Mouse (Mus musculus) stomach, postnatal 0 days (tissue): ENCODE measurements around the gene Pheta1. TPM values are rescaled to one million over a fixed set of nuclear protein-coding genes. Genes with fewer than 3 reads are reported as not detected.

Source experiments
- ATAC-seq: fragments of 200-750 bp; cut with Nextera tagmentation; 2 replicates; pipeline ENCODE4 v1.8.0; 2017; ENCODE audit not compliant: low FRiP score, low TSS enrichment
- DNase-seq: peaks from one replicate; pipeline ENCODE4 v3.0.0-alpha.2; 2016; ENCODE audit warnings: low spot score
- H3K27ac ChIP-seq: fragments of 300-500 bp; sonication (generic); replicated peaks from 2 replicates; pipeline ENCODE4 v1.5.1; 2014; ENCODE audit warnings: mild to moderate bottlenecking, control low read depth
- H3K27me3 ChIP-seq: fragments of 300-500 bp; sonication (generic); 2 replicates; pipeline ENCODE4 v1.6.1; 2014; ENCODE audit warnings: low read length; ENCODE audit not compliant: control insufficient read depth, insufficient read depth
- H3K36me3 ChIP-seq: fragments of 300-500 bp; sonication (generic); 2 replicates; pipeline ENCODE4 v1.6.1; 2014; ENCODE audit warnings: low read length, mixed read lengths; ENCODE audit not compliant: control insufficient read depth, insufficient read depth
- H3K4me1 ChIP-seq: fragments of 300-500 bp; sonication (generic); replicated peaks from 2 replicates; pipeline ENCODE4 v1.6.1; 2014; ENCODE audit warnings: antibody characterized with exemption; ENCODE audit not compliant: control insufficient read depth, insufficient read depth
- H3K4me2 ChIP-seq: fragments of 300-500 bp; sonication (generic); replicated peaks from 2 replicates; pipeline ENCODE4 v1.6.1; 2014; ENCODE audit warnings: low read depth, mild to moderate bottlenecking, control low read depth, moderate library complexity
- H3K4me3 ChIP-seq: fragments of 300-500 bp; sonication (generic); 2 replicates; pipeline ENCODE4 v1.5.1; 2014; ENCODE audit warnings: low read depth, low read length, control low read depth
- H3K9ac ChIP-seq: fragments of 300-500 bp; sonication (generic); 2 replicates; pipeline ENCODE4 v1.6.1; 2014; ENCODE audit warnings: mild to moderate bottlenecking, low read length, control low read depth, mixed read lengths
- H3K9me3 ChIP-seq: fragments of 300-500 bp; sonication (generic); 2 replicates; pipeline ENCODE4 v1.6.1; 2016; ENCODE audit warnings: low read length; ENCODE audit not compliant: control insufficient read depth
- CTCF ChIP-seq: IDR thresholded peaks from 2 replicates; pipeline ENCODE4 v1.5.1; 2016; ENCODE audit warnings: antibody characterized with exemption, low read depth, mild to moderate bottlenecking, moderate library complexity
- EP300 ChIP-seq: optimal IDR thresholded peaks from 2 replicates; pipeline ENCODE3; 2016; ENCODE audit warnings: antibody characterized with exemption
- WGBS: fragments of 180-500 bp; shearing (Covaris S2); extraction: QIAGEN DNeasy Blood & Tissue Kit; methylation state at CpG from one replicate; pipeline ENCODE4 v1.1.7; 2014; 5-methylcytosine and 5-hydroxymethylcytosine counted together
- polyA plus RNA-seq: library from polyadenylated mRNA; unstranded; fragments of >200 nt; fragmentation: Nextera tagmentation; extraction: Ambion mirVana; gene quantifications from 2 replicates; pipeline ENCODE4 v1.2.1, GENCODE M21; 2015

The Pheta1 gene
- polyA plus RNA-seq, 1 experiment from 2014 or later: 24.3 TPM

- TF ChIP-seq CTCF (no peak), EP300 (no peak)
- Histone ChIP-seq H3K4me3 (no peak overlapping the region), H3K36me3 (no peaks in the 10 kb centered on the region), H3K27me3 (no peaks in the 10 kb centered on the region), H3K27ac (no peak overlapping the region), H3K9me3 (no peaks in the 10 kb centered on the region), H3K9ac (no peak overlapping the region), H3K4me2 (no peak overlapping the region), H3K4me1 (no peaks in the 10 kb centered on the region)
- ATAC-seq (no peak), DNase-seq (no peak)
- WGBS: 49% methylated on average over 5 of the region's 5 CpGs
These were observed 13.2 kb downstream of the Pheta1 start for GRCm38 (mm10) chr5:121861964-121862363.

- no peak overlapping the region for H3K27ac ChIP-seq
- TF ChIP-seq EP300 (no peak), CTCF (no peak)
- no peaks in the 10 kb centered on the region for H3K36me3 ChIP-seq
- no peaks in the 10 kb centered on the region for H3K27me3 ChIP-seq
- H3K9me3 ChIP-seq: no peaks in the 10 kb centered on the region
- peak; percentile 68 for DNase-seq
- H3K4me1 ChIP-seq: no peaks in the 10 kb centered on the region
- H3K4me3 ChIP-seq: 0 out of 2 replicates have a peak overlapping the region, but pooled peaks have one; percentile 8
- 0 out of 2 replicates have a peak overlapping the region, but pooled peaks have one; percentile 23 for H3K4me2 ChIP-seq
- H3K9ac ChIP-seq: 0 out of 2 replicates have a peak overlapping the region, but pooled peaks have one; percentile 23
- ATAC-seq: peak; percentile 14; the same call in 1 of the 2 replicates
- 24% methylated on average over 6 of the region's 11 CpGs for WGBS
These were observed 15.5 kb downstream of the Pheta1 start for GRCm38 (mm10) chr5:121864330-121864729.

- no peak overlapping the region for H3K9ac ChIP-seq
- H3K4me1 ChIP-seq: no peaks in the 10 kb centered on the region
- DNase-seq (peak; percentile 77), ATAC-seq (peak; percentile 58; the same call in 1 of the 2 replicates)
- no peak overlapping the region for H3K27ac ChIP-seq
- H3K27me3 ChIP-seq: no peaks in the 10 kb centered on the region
- no peak overlapping the region for H3K4me3 ChIP-seq
- H3K9me3 ChIP-seq: no peaks in the 10 kb centered on the region
- H3K4me2 ChIP-seq: no peak overlapping the region
- TF ChIP-seq CTCF (no peak), EP300 (no peak)
- no peaks in the 10 kb centered on the region for H3K36me3 ChIP-seq
- 52% methylated on average over 5 of the region's 5 CpGs for WGBS
These were observed 19.2 kb downstream of the Pheta1 start for GRCm38 (mm10) chr5:121867963-121868362.

- H3K27me3 ChIP-seq: no peaks in the 10 kb centered on the region
- H3K9ac ChIP-seq: no peak overlapping the region
- H3K27ac ChIP-seq: no peak overlapping the region
- DNase-seq (no peak), ATAC-seq (no peak)
- H3K9me3 ChIP-seq: no peaks in the 10 kb centered on the region
- WGBS: 62% methylated on average over 6 of the region's 6 CpGs
- no peaks in the 10 kb centered on the region for H3K4me1 ChIP-seq
- no peaks in the 10 kb centered on the region for H3K36me3 ChIP-seq
- no peak overlapping the region for H3K4me2 ChIP-seq
- TF ChIP-seq CTCF: no peak
- no peak for TF ChIP-seq EP300
- no peak overlapping the region for H3K4me3 ChIP-seq
These were observed 22.0 kb downstream of the Pheta1 start for GRCm38 (mm10) chr5:121870832-121871231.

GRCm38 (mm10) chr5:121871515-121872030 lies 22.8 kb downstream of the Pheta1 start:
- TF ChIP-seq CTCF (no peak), EP300 (no peak)
- Histone ChIP-seq H3K9ac (no peak overlapping the region), H3K27ac (no peak overlapping the region), H3K4me3 (no peak overlapping the region), H3K27me3 (no peaks in the 10 kb centered on the region), H3K4me2 (no peak overlapping the region), H3K36me3 (no peaks in the 10 kb centered on the region), H3K9me3 (no peaks in the 10 kb centered on the region), H3K4me1 (no peaks in the 10 kb centered on the region)
- 73% methylated on average over 13 of the region's 13 CpGs for WGBS
- DNase-seq: peak; percentile 39
- no peak for ATAC-seq

- no peak overlapping the region for H3K27ac ChIP-seq
- no peaks in the 10 kb centered on the region for H3K27me3 ChIP-seq
- H3K9ac ChIP-seq: no peak overlapping the region
- TF ChIP-seq CTCF (peak; percentile 99), EP300 (no peak)
- peak; percentile 87 for DNase-seq
- H3K36me3 ChIP-seq: no peaks in the 10 kb centered on the region
- H3K4me1 ChIP-seq: no peaks in the 10 kb centered on the region
- no peaks in the 10 kb centered on the region for H3K9me3 ChIP-seq
- WGBS: 10% methylated on average over 4 of the region's 4 CpGs
- H3K4me2 ChIP-seq: no peak overlapping the region
- ATAC-seq: peak; percentile 29; the same call in 1 of the 2 replicates
- H3K4me3 ChIP-seq: no peak overlapping the region
These were observed 23.4 kb downstream of the Pheta1 start for GRCm38 (mm10) chr5:121872158-121872557.
